Mouse (Mus musculus): ENCODE data around the gene Zfp609. TPM values are rescaled to one million over a fixed set of nuclear protein-coding genes. Genes with fewer than 3 reads are reported as not detected.
A peak's percentile ranks its signal among the peaks of the same experiment; 100 is the strongest.

Zfp609 gene
- total RNA-seq, 2 experiments from 2014 or later, result 48.5 to 49.1 TPM

DNA sequence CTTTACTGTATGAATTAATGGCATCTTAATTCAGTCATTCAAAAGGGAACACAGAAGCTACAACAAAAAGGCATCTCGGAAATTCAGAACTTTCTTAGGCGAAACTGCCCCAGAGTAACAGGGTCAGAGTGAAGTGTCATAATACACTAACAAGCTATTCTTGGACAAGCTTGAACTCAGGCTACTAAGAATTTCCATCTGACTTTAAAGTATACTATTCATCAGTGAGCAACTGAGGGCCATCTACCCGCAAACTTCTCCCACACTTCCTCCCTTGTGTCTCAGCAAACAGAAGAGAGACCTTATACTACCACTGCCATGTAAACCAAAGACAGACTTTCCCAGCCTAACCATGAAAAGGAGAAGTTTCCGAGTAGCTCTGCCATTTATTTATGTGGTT, 3.8 kb upstream of the Zfp609 start:
- no peak for TF ChIP-seq CTCF (IDR thresholded peaks at IDR 0.05)
- H3K4me3 ChIP-seq, result no peak overlapping the region
- intact Hi-C loops (cut with DNase I), result loop anchor here (5.0 kb wide), 1 partner anchor 154 kb away; no protein-coding TSS in a partner anchor
- no peak overlapping the region for H3K27ac ChIP-seq
- no peak for DNase-seq (ENCODE audit: extremely low spot score in 1 of 2, low spot score in 2 of 2)

DNA sequence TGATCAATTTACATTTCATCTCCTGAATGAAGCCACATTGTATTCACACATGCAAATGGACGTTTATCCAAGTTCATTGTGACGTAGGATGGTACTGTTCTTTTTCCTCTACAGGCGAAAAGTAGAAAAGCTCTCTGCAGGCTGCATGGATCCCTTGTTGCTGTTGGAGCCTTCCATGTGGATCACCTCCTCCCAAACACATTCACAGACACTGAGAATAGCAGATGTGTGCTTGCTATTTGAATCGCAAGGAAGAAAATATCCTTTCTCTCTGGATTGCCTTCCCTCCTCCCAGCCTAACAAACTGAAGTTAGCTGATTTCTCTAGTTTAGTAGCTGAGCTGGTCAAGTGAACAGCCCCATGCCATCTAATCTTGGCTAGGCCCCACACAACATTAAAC, 2.9 kb upstream of the Zfp609 start:
- H3K4me3 ChIP-seq, result no peak overlapping the region
- peak in 1 of 2 experiments; percentile 30 for DNase-seq (ENCODE audit: extremely low spot score in 1 of 2, low spot score in 2 of 2)
- intact Hi-C loops (cut with DNase I), result loop anchor here (5.0 kb wide), 1 partner anchor 153 kb away; no protein-coding TSS in a partner anchor
- no peak overlapping the region for H3K27ac ChIP-seq
- TF ChIP-seq CTCF (IDR thresholded peaks at IDR 0.05), result peak; percentile 18; the same call in 1 of the 2 replicates

- no peak for DNase-seq (ENCODE audit: extremely low spot score in 1 of 2, low spot score in 2 of 2)
- peak; percentile 25 for TF ChIP-seq CTCF (IDR thresholded peaks at IDR 0.05)
- intact Hi-C loops (cut with DNase I), result loop anchor here (5.0 kb wide), 2 partner anchors 37 to 132 kb away; no protein-coding TSS in a partner anchor
These were observed 2.0 kb upstream of the Zfp609 start for GRCm38 (mm10) chr9:65829410-65829809.

GRCm38 (mm10) chr9:65828511-65828910, 1.1 kb upstream of the Zfp609 start:
- intact Hi-C loops (cut with DNase I), result loop anchor here (5.0 kb wide), 2 partner anchors 36 to 131 kb away; no protein-coding TSS in a partner anchor
- H3K27ac ChIP-seq, result no peak overlapping the region
- DNase-seq (ENCODE audit: extremely low spot score in 1 of 2, low spot score in 2 of 2), result no peak
- TF ChIP-seq CTCF (IDR thresholded peaks at IDR 0.05), result no peak
- no peak overlapping the region for H3K4me3 ChIP-seq

More at GRCm38 (mm10) chr9:65829410-65829809, 2.0 kb upstream of the Zfp609 start:
- H3K27ac ChIP-seq, result no peak overlapping the region
- no peak overlapping the region for H3K4me3 ChIP-seq

- intact Hi-C loops (cut with DNase I), result loop anchor here (5.0 kb wide), 2 partner anchors 36 to 131 kb away; no protein-coding TSS in a partner anchor
- H3K27ac ChIP-seq, result peak overlapping the region; percentile 53; the same call in 1 of the 2 replicates
- no peak for TF ChIP-seq CTCF (IDR thresholded peaks at IDR 0.05)
- peak overlapping the region; percentile 92 for H3K4me3 ChIP-seq
- no peak for DNase-seq (ENCODE audit: extremely low spot score in 1 of 2, low spot score in 2 of 2)
These were observed 646 bp upstream of the Zfp609 start for GRCm38 (mm10) chr9:65828016-65828403.

GRCm38 (mm10) chr9:65826588-65827343, 598 bp downstream of the Zfp609 start:
- no peak; the same call in 1 of the 2 replicates for TF ChIP-seq CTCF (IDR thresholded peaks at IDR 0.05)
- peak overlapping the region; percentile 92 for H3K4me3 ChIP-seq
- DNase-seq (ENCODE audit: extremely low spot score in 1 of 2, low spot score in 2 of 2), result peak; percentile 23 to 30
- H3K27ac ChIP-seq, result peak overlapping the region; percentile 89
- intact Hi-C loops (cut with DNase I), result loop anchor here (5.0 kb wide), 2 partner anchors 34 to 129 kb away; no protein-coding TSS in a partner anchor

- no peak for TF ChIP-seq CTCF (IDR thresholded peaks at IDR 0.05)
- peak overlapping the region; percentile 92 for H3K4me3 ChIP-seq
- peak overlapping the region; percentile 89 for H3K27ac ChIP-seq
- DNase-seq (ENCODE audit: extremely low spot score in 1 of 2, low spot score in 2 of 2), result no peak
- intact Hi-C loops (cut with DNase I), result loop anchor here (5.0 kb wide), 2 partner anchors 34 to 129 kb away; no protein-coding TSS in a partner anchor
These were observed 1.2 kb downstream of the Zfp609 start for GRCm38 (mm10) chr9:65826226-65826587.

DNA sequence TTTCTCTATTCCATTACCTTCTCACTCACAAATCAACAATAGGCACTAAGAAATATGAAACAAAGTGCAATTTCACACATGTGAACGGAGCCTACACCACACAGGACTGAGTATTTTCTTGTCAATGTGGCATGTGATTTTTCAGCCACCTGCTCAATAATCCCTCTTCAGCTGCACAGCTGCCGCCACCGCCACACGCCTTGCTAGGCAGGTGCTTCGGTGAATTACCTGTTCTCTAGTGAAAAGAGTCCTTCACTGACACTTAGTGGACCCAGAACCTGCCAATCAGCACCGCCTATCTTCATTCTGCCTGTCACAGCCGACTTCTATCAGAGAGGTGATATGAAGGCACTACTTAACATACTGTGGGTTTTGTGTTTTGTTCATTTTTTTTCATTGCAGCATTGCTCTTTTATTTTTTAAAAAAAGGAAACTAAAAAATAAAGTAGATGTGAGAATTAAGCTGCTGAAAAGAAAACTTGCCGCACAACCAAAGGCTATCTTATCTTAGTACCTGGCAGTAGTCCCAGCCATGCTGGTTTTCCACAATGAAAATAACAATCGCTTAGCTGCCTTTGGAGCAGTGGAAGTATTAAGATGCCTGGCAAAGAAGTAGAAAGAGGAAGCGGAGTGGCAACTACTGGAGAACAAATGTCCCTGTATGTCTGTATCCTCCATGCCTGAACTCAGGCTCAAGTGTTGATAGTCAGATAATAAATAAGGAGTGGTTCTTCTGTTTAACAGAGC, 3.5 kb downstream of the Zfp609 start:
- intact Hi-C loops (cut with DNase I), result no loop called here
- no peak for DNase-seq (ENCODE audit: extremely low spot score in 1 of 2, low spot score in 2 of 2)
- no peak overlapping the region for H3K4me3 ChIP-seq
- TF ChIP-seq CTCF (IDR thresholded peaks at IDR 0.05), result no peak
- H3K27ac ChIP-seq, result no peak overlapping the region

GRCm38 (mm10) chr9:65822011-65822410, 5.4 kb downstream of the Zfp609 start:
- intact Hi-C loops (cut with DNase I), result no loop called here
- H3K27ac ChIP-seq, result no peak overlapping the region
- no peak for DNase-seq (ENCODE audit: extremely low spot score in 1 of 2, low spot score in 2 of 2)

GRCm38 (mm10) chr9:65820301-65820700, 7.1 kb downstream of the Zfp609 start:
- Histone ChIP-seq H3K4me3 (no peak overlapping the region), H3K27ac (no peak overlapping the region)
- intact Hi-C loops (cut with DNase I), result no loop called here
- DNase-seq (ENCODE audit: extremely low spot score in 1 of 2, low spot score in 2 of 2), result no peak
- no peak for TF ChIP-seq CTCF (IDR thresholded peaks at IDR 0.05)

More at GRCm38 (mm10) chr9:65822011-65822410, 5.4 kb downstream of the Zfp609 start:
- no peak for TF ChIP-seq CTCF (IDR thresholded peaks at IDR 0.05)
- no peak overlapping the region for H3K4me3 ChIP-seq

GRCm38 (mm10) chr9:65818402-65818801, 9.0 kb downstream of the Zfp609 start:
- no peak for DNase-seq (ENCODE audit: extremely low spot score in 1 of 2, low spot score in 2 of 2)
- Histone ChIP-seq H3K4me3 (no peak overlapping the region), H3K27ac (no peak overlapping the region)
- intact Hi-C loops (cut with DNase I), result no loop called here
- no peak for TF ChIP-seq CTCF (IDR thresholded peaks at IDR 0.05)

- TF ChIP-seq CTCF (IDR thresholded peaks at IDR 0.05), result no peak
- Histone ChIP-seq H3K4me3 (no peak overlapping the region), H3K27ac (no peak overlapping the region)
- intact Hi-C loops (cut with DNase I), result no loop called here
- no peak for DNase-seq (ENCODE audit: extremely low spot score in 1 of 2, low spot score in 2 of 2)
These were observed 14.5 kb downstream of the Zfp609 start for GRCm38 (mm10) chr9:65812841-65813240.
